Comparison of ENCODE assay signal across 9 mouse cellular contexts in genomic region chr3:50816479-50816878, GRCm38 (mm10).
DNase-seq lines count a peak whose midpoint lies in the region; ATAC-seq and TF ChIP-seq lines count a peak whose summit lies in the region.
"Had no signal": no experiment of that assay in that cellular context is flagged by ENCODE, and none has a peak within 500 bp of the region (broad histone marks: within the 10 kb centered on the region; RNA-seq: fewer than 3 reads in every experiment).

No protein-coding gene starts in this region.

- H3K4me2 ChIP-seq in heart, embryonic 12.5 days: peak overlapping the region; percentile 53
- H3K4me2 ChIP-seq in hindbrain, postnatal 0 days (ENCODE audit: low read depth, low read length): no peak overlapping the region

- no peak overlapping the region for H3K9ac ChIP-seq in heart, embryonic 12.5 days
- H3K9ac ChIP-seq in hindbrain, postnatal 0 days (replicated peaks; ENCODE audit: low read length): no peak overlapping the region

- H3K4me3 ChIP-seq in heart, embryonic 12.5 days: no peak overlapping the region
- no peak overlapping the region for H3K4me3 ChIP-seq in hindbrain, postnatal 0 days (ENCODE audit: low read length)

- peak; percentile 80 for ATAC-seq in cerebellum, adult (ENCODE audit: insufficient number of reproducible peaks, low FRiP score, low TSS enrichment)
- no peak for ATAC-seq in heart, embryonic 12.5 days (ENCODE audit: insufficient number of reproducible peaks, low FRiP score)
- no peak for ATAC-seq in hindbrain, postnatal 0 days

- no peaks in the 10 kb centered on the region for H3K27me3 ChIP-seq in heart, embryonic 12.5 days (replicated peaks)
- no peaks in the 10 kb centered on the region for H3K27me3 ChIP-seq in hindbrain, postnatal 0 days (ENCODE audit: insufficient read depth, low read length)

- no peak for DNase-seq in cerebellum, postnatal 4 days (ENCODE audit: low spot score in 2 of 2)
- DNase-seq in cerebellum, postnatal 10 days: peak; percentile 77 to 78
- DNase-seq in left cerebral cortex, postnatal 10 days (ENCODE audit: extremely low spot score in 1 of 2, low spot score in 2 of 2): peak; percentile 31 to 51
- DNase-seq in spleen, postnatal 10 days (ENCODE audit: low spot score in 2 of 2): no peak
- no peak for DNase-seq in yolk sac, embryonic 10.5 days (ENCODE audit: low spot score)
- DNase-seq in hindbrain, postnatal 0 days (ENCODE audit: low spot score): no peak
- DNase-seq: thymus, postnatal 14 days had no signal

- no peaks in the 10 kb centered on the region for H3K9me3 ChIP-seq in heart, embryonic 12.5 days (replicated peaks)
- H3K9me3 ChIP-seq in hindbrain, postnatal 0 days (ENCODE audit: low read length): no peaks in the 10 kb centered on the region

- H3K36me3 ChIP-seq in heart, embryonic 12.5 days: no peaks in the 10 kb centered on the region
- no peaks in the 10 kb centered on the region for H3K36me3 ChIP-seq in hindbrain, postnatal 0 days (ENCODE audit: insufficient read depth, low read length)

- TF ChIP-seq CTCF in hindbrain, postnatal 0 days (IDR thresholded peaks at IDR 0.05; ENCODE audit: low read depth): no peak

- intact Hi-C loops in left cerebral cortex, postnatal 10 days (cut with DNase I): no loop called here

- H3K4me1 ChIP-seq in heart, embryonic 12.5 days (replicated peaks): peaks cover 15% of the 10 kb centered on the region; the same call in 1 of the 2 replicates
- H3K4me1 ChIP-seq in hindbrain, postnatal 0 days (ENCODE audit: insufficient read depth, low read length): no peaks in the 10 kb centered on the region

- no peak overlapping the region; the same call in 1 of the 2 replicates for H3K27ac ChIP-seq in heart, embryonic 12.5 days (ENCODE audit: poor library complexity, severe bottlenecking)
- H3K27ac ChIP-seq in hindbrain, postnatal 0 days: no peak overlapping the region

- 31% methylated on average over 8 of the region's 8 CpGs for WGBS in heart, embryonic 12.5 days
- WGBS in hindbrain, postnatal 0 days: 73% methylated on average over 8 of the region's 8 CpGs

Comparison
In these comparisons a context has a peak if more than half of its experiments do, and no peak if none do; other contexts are left out.
1. DNase-seq: peak in cerebellum, postnatal 10 days (2 of 2) and left cerebral cortex, postnatal 10 days (2 of 2); none in cerebellum, postnatal 4 days (0 of 2), spleen, postnatal 10 days (0 of 2), yolk sac, embryonic 10.5 days (single experiment) and hindbrain, postnatal 0 days (single experiment).